Mouse (Mus musculus) layer of hippocampus, adult 18-20 months (tissue): Measurements from ENCODE around the gene E430018J23Rik. TPM values are rescaled to one million over a fixed set of nuclear protein-coding genes. Genes with fewer than 3 reads are reported as not detected.
"Not testable (repeated sequence)": the region's sequence is repeated elsewhere in the genome, so short reads cannot be mapped to it uniquely, and the experiment has no call there.

Experiments
- DNase-seq, 2 experiments: peaks; one replicate each; pipeline ENCODE4 v3.0.0; 2022; ENCODE audit warnings: low spot score in 2 of 2
- total RNA-seq, 2 experiments: library from RNA; stranded (reverse); gene quantifications; 2 replicates each; pipeline ENCODE4 v1.2.3; 2021

E430018J23Rik gene
- total RNA-seq, 2 experiments from 2014 or later: 6.0 to 7.9 TPM

- no peak for DNase-seq
Observed at GRCm38 (mm10) chr7:127342332-127342731, 51.1 kb downstream of the E430018J23Rik start.

GRCm38 (mm10) chr7:127341861-127342260, 51.6 kb downstream of the E430018J23Rik start:
- not testable (repeated sequence) for DNase-seq

GRCm38 (mm10) chr7:127341356-127341755, 52.1 kb downstream of the E430018J23Rik start:
- DNase-seq: no peak

Other genes starting within 250 kb of the E430018J23Rik start
- gene Cd2bp2, start 197.6 kb downstream of the E430018J23Rik start, total RNA-seq: 100 to 1,000 TPM in 1 of 2 experiments, 10 to 100 TPM in 1; 87.8 to 105 TPM
- gene Tbc1d10b, start 185.2 kb downstream of the E430018J23Rik start, total RNA-seq: 100 to 1,000 TPM in 1 of 2 experiments, 10 to 100 TPM in 1; 93.5 to 106 TPM
- 1 to 10 TPM; 1.7 to 2.2 TPM for gene Mylpf, start 184.7 kb downstream of the E430018J23Rik start, total RNA-seq
- gene Zfp553, start 160.6 kb downstream of the E430018J23Rik start, total RNA-seq: 10 to 100 TPM; 22.4 TPM
- gene Sept1, start 160.5 kb downstream of the E430018J23Rik start, total RNA-seq: 1 to 10 TPM; 5.9 to 7.9 TPM
- gene Zfp771, start 149.4 kb downstream of the E430018J23Rik start, total RNA-seq: 10 to 100 TPM; 62.6 to 66.0 TPM
- gene Dctpp1, start 132.9 kb downstream of the E430018J23Rik start, total RNA-seq: 10 to 100 TPM; 22.0 to 22.8 TPM
- gene Sephs2, start 119.6 kb downstream of the E430018J23Rik start, total RNA-seq: 10 to 100 TPM; 35.0 to 38.6 TPM
- under 1 TPM; 0.18 to 0.30 TPM for gene Itgal, start 97.4 kb downstream of the E430018J23Rik start, total RNA-seq
- 10 to 100 TPM; 11.3 to 13.6 TPM for gene Zfp768, start 48.0 kb downstream of the E430018J23Rik start, total RNA-seq
- gene Zfp747, start 17.6 kb downstream of the E430018J23Rik start, total RNA-seq: 1 to 10 TPM; 6.3 to 7.5 TPM
- 1 to 10 TPM; 3.4 to 3.5 TPM for gene 9130019O22Rik, start 6.5 kb downstream of the E430018J23Rik start, total RNA-seq
- gene Zfp764, start 13.2 kb upstream of the E430018J23Rik start, total RNA-seq: 1 to 10 TPM; 3.8 to 3.9 TPM
- gene Zfp688, start 28.4 kb upstream of the E430018J23Rik start, total RNA-seq: 10 to 100 TPM; 14.7 to 15.5 TPM
- 1 to 10 TPM; 6.0 to 6.5 TPM for gene Zfp689, start 55.5 kb upstream of the E430018J23Rik start, total RNA-seq
- 10 to 100 TPM; 27.4 to 30.4 TPM for gene Prr14, start 66.0 kb upstream of the E430018J23Rik start, total RNA-seq
- gene Fbrs, start 85.6 kb upstream of the E430018J23Rik start, total RNA-seq: 10 to 100 TPM; 55.7 to 58.5 TPM
- gene Srcap, start 118.4 kb upstream of the E430018J23Rik start, total RNA-seq: 100 to 1,000 TPM; 103 to 108 TPM
- 1 to 10 TPM; 7.6 to 9.2 TPM for gene Gm42715, start 126.0 kb upstream of the E430018J23Rik start, total RNA-seq
- 1 to 10 TPM in 1 of 2 experiments, not detected in 1; 1.6 TPM for gene Tmem265, start 167.8 kb upstream of the E430018J23Rik start, total RNA-seq
- 10 to 100 TPM; 76.7 to 80.5 TPM for gene Phkg2, start 179.7 kb upstream of the E430018J23Rik start, total RNA-seq
- 10 to 100 TPM in 1 of 2 experiments, 1 to 10 TPM in 1; 9.5 to 10.4 TPM for gene Ccdc189, start 195.0 kb upstream of the E430018J23Rik start, total RNA-seq
- gene Rnf40, start 195.1 kb upstream of the E430018J23Rik start, total RNA-seq: 10 to 100 TPM; 67.4 to 67.9 TPM
- 10 to 100 TPM; 20.1 to 21.6 TPM for gene Zfp629, start 222.2 kb upstream of the E430018J23Rik start, total RNA-seq